Mouse (Mus musculus) forebrain, embryonic 12.5 days (tissue): ENCODE measurements around the gene Gm8113. TPM values are rescaled to one million over a fixed set of nuclear protein-coding genes. Genes with fewer than 3 reads are reported as not detected.
"Not testable (repeated sequence)": the region's sequence is repeated elsewhere in the genome, so short reads cannot be mapped to it uniquely, and the experiment has no call there.

Experiments
- ATAC-seq: fragments of 200-750 bp; cut with Nextera tagmentation; 2 replicates; pipeline ENCODE4 v1.8.0; 2017; ENCODE audit warnings: moderate TSS enrichment; ENCODE audit not compliant: low FRiP score
- H3K27ac ChIP-seq: fragments of 300-500 bp; sonication (generic); 2 replicates; pipeline ENCODE4 v1.5.1; 2016; ENCODE audit warnings: mild to moderate bottlenecking
- H3K27me3 ChIP-seq: fragments of 300-500 bp; sonication (generic); 2 replicates; pipeline ENCODE4 v1.6.1; 2016; ENCODE audit warnings: mild to moderate bottlenecking
- H3K36me3 ChIP-seq: fragments of 300-500 bp; sonication (generic); replicated peaks from 2 replicates; pipeline ENCODE4 v1.6.1; 2016; ENCODE audit warnings: mild to moderate bottlenecking
- H3K4me1 ChIP-seq: fragments of 300-500 bp; sonication (generic); 2 replicates; pipeline ENCODE4 v1.6.1; 2016
- H3K4me2 ChIP-seq: fragments of 300-500 bp; sonication (generic); 2 replicates; pipeline ENCODE4 v1.6.1; 2016; ENCODE audit warnings: mild to moderate bottlenecking, moderate library complexity
- H3K4me3 ChIP-seq: fragments of 300-500 bp; sonication (generic); replicated peaks from 2 replicates; pipeline ENCODE4 v1.5.1; 2016; ENCODE audit warnings: mild to moderate bottlenecking
- H3K9ac ChIP-seq: fragments of 300-500 bp; sonication (generic); 2 replicates; pipeline ENCODE4 v1.6.1; 2016; ENCODE audit warnings: mild to moderate bottlenecking
- H3K9me3 ChIP-seq: fragments of 300-500 bp; sonication (generic); 2 replicates; pipeline ENCODE4 v1.6.1; 2016
- WGBS: fragments of 180-500 bp; shearing (Covaris S2); methylation state at CpG from one replicate; pipeline ENCODE4 v1.1.7; 2016; 5-methylcytosine and 5-hydroxymethylcytosine counted together
- polyA plus RNA-seq: library from polyadenylated mRNA; unstranded; fragments of >200 nt; fragmentation: Nextera tagmentation; extraction: Ambion mirVana; gene quantifications from 2 replicates; pipeline ENCODE4 v1.2.1, GENCODE M21; 2016

Gm8113 gene
- polyA plus RNA-seq, 1 experiment from 2014 or later: 6.6 TPM

DNA sequence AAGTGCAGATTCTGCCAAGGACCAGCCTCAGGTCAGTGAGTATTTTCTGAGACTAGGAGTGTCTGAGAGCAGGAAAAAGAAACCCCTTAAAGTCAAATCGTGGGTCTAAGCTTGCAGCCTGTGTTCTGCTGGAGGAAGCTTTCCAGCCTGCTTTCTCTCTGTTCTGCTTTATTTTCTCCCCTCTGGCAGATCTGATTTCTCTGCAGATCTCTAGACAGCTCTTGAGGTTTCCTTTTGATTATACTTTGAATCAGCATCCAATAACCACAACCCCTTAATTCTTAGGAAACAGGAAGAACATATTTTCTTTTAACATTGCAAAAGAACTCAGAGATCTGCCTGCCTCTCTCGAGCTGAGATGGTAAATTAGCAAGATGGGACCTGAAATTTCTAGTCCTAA is 28.2 kb downstream of the Gm8113 start:
- not testable (repeated sequence) for H3K4me1 ChIP-seq, H3K36me3 ChIP-seq, H3K9ac ChIP-seq, H3K4me3 ChIP-seq, H3K27me3 ChIP-seq, H3K9me3 ChIP-seq, H3K27ac ChIP-seq, H3K4me2 ChIP-seq, ATAC-seq
- 59% methylated on average over 2 of the region's 2 CpGs for WGBS

DNA sequence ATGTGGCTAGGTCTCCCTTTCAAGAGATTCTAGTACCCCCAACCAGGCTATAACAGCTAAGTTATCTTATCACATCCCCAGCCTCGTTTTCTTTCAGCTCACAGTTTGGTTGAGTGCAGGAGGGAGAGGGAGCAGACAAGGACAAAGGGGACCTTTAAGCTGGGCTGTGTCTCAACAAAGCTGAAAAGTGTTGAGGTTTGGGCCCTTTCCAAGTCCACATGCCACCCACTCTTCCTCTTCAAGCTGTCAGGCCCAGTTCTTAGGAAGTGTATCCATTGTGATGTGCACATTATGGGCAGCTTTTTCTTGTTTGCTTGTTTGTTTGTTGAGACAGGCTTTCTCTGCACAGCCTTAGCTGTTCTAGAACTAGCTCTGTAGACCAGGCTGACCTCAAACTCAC is 29.9 kb downstream of the Gm8113 start:
- not testable (repeated sequence) for H3K4me1 ChIP-seq, H3K9me3 ChIP-seq, H3K4me2 ChIP-seq, H3K9ac ChIP-seq, ATAC-seq, H3K4me3 ChIP-seq, H3K27me3 ChIP-seq, H3K36me3 ChIP-seq, H3K27ac ChIP-seq
- WGBS: no CpG with 5 or more reads among the region's 1 CpGs

DNA sequence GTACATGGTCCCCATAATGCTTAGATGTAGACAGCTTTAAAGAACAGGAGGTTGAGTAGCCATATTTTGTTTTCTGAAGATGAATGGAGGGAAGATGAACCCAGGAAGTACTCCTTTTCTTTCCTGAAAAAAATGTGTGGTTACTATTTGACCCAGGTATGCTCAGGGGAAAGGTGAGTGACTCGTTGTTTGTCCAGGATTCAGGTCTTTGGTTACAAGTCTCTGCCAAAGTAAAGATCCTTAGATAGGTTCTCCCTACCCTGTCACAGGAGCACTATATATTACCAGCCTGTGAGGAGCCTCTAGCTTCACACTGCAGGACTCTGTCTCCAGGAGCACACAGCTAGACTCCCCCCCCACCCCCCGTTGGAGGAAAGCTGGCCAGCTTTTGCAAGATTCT is 31.6 kb downstream of the Gm8113 start, which contains the start of gene Ang5:
Gene Ang5 (plus strand): TSS at position 301 of the 400 bp plus-strand sequence.
- H3K4me2 ChIP-seq, H3K27me3 ChIP-seq, H3K36me3 ChIP-seq, H3K27ac ChIP-seq, ATAC-seq, H3K9ac ChIP-seq, H3K4me3 ChIP-seq, H3K9me3 ChIP-seq, H3K4me1 ChIP-seq: not testable (repeated sequence)
- WGBS: no CpG with 5 or more reads among the region's 2 CpGs

Other genes starting within 250 kb of the Gm8113 start
- not detected in 2 replicates for gene Gm8165, start 248.2 kb upstream of the Gm8113 start, polyA plus RNA-seq
- 2.6 TPM in 2 replicates for gene Gm7324, start 227.6 kb upstream of the Gm8113 start, polyA plus RNA-seq
- not detected in 2 replicates for gene Gm16506, start 197.9 kb upstream of the Gm8113 start, polyA plus RNA-seq
- gene Gm6526, start 177.5 kb upstream of the Gm8113 start, polyA plus RNA-seq: not detected in 2 replicates
- gene Gm8180, start 140.6 kb upstream of the Gm8113 start, polyA plus RNA-seq: not detected in 2 replicates
- not detected in 2 replicates for gene Ear1, start 49.9 kb upstream of the Gm8113 start, polyA plus RNA-seq
- gene Ear10, start 1.8 kb upstream of the Gm8113 start, polyA plus RNA-seq: not detected in 2 replicates
- not detected in 2 replicates for gene Ang5, start 31.7 kb downstream of the Gm8113 start, polyA plus RNA-seq
- gene Ang6, start 76.9 kb downstream of the Gm8113 start, polyA plus RNA-seq: not detected in 2 replicates
- not detected in 2 replicates for gene Ear2, start 177.3 kb downstream of the Gm8113 start, polyA plus RNA-seq
- not detected in 2 replicates for gene Gm3327, start 198.5 kb downstream of the Gm8113 start, polyA plus RNA-seq